Mouse (Mus musculus) hematopoietic stem cell, adult 5-6 weeks (primary cell): Measurements from ENCODE around the gene Fancc. TPM values are rescaled to one million over a fixed set of nuclear protein-coding genes. Genes with fewer than 3 reads are reported as not detected.

ENCODE experiments used
- ATAC-seq, 2 experiments: fragments of 125-278 bp in 1 of 2; replicated peaks in 1 of 2; 2 replicates each; pipeline ENCODE4 v1.8.0; 2016 to 2017; ENCODE audit warnings: inconsistent platforms in 2 of 2, mild to moderate bottlenecking in 2 of 2, moderate number of reproducible peaks in 2 of 2, low read depth in 1 of 2, moderate TSS enrichment in 1 of 2; ENCODE audit not compliant: low FRiP score in 2 of 2, poor library complexity in 2 of 2, severe bottlenecking in 2 of 2, insufficient read depth in 1 of 2, low TSS enrichment in 1 of 2
- total RNA-seq: library from RNA; stranded (forward); fragments of 172-1452, 232-1000 nt; gene quantifications from 2 replicates; pipeline ENCODE4 v1.2.3, GENCODE M21; 2017

The Fancc gene
- total RNA-seq, 1 experiment from 2014 or later: 21.0 TPM

DNA sequence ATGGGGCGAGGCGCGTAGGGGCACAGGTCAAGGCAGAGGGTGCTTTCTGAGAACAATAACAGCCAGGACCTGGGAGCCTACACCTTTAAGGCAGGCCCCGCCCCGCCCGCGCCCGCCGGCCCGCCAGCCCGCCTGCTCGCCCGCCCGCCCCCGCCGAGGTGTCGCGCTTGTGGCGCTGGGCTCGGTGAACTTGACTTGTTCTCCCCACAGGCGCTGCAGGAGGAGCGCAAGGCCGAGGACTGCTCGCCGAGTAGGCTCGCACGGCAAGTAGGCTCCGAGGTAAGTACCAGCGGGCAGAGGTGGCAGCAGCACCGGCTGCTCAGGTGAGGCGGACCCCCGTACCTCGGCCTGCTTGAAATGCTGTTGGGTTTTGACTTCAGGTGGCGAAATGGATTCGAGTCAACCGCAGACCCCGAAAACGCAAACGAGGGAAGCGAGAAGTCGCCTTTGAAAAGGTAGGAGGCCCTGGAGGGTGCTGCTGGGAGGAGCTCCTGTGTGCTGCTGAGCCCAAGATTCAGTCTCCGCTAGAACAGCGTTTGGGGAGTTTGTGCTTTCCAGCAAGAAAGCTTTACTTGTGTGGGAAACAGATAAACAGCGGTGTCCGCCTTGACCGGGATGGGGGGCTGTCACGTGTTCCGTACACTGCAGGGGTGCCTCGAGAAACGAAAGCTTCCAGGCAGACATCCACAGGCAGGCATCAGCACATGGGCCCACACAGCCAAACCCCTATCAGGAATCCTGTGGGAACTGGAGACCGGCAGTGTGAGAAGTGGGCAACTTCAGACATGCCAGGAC is 257.0 kb downstream of the Fancc start:
- ATAC-seq: peak; percentile 39 to 77

DNA sequence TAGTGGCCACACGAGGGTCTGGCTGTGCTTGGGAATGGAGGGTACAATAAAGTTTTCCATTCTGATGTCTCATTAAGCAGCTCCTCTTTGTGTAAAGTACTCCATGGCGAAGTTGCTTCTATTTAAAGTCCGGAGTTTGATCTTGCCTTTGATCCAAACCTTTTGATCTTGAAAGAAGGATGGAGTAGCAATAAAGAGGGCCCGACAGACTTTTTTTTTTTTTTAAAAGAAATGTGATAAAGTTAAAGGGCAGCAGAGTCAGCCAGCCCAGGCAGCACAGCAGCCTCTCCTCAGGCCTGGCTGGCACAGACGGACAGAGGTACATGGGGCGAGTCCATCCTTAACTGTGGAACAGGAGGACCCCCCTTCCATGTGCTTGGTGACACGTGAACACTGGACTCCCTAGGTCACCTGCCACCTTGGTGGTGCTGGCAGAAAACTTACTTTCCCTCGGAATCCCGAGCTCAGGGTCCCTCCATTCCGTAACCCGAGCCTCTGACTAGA is 257.7 kb downstream of the Fancc start:
- ATAC-seq: peak; percentile 7 to 20; a peak in 2 of 4 replicates

GRCm38 (mm10) chr13:63238045-63238444 is 259.0 kb downstream of the Fancc start:
- ATAC-seq: no peak

DNA sequence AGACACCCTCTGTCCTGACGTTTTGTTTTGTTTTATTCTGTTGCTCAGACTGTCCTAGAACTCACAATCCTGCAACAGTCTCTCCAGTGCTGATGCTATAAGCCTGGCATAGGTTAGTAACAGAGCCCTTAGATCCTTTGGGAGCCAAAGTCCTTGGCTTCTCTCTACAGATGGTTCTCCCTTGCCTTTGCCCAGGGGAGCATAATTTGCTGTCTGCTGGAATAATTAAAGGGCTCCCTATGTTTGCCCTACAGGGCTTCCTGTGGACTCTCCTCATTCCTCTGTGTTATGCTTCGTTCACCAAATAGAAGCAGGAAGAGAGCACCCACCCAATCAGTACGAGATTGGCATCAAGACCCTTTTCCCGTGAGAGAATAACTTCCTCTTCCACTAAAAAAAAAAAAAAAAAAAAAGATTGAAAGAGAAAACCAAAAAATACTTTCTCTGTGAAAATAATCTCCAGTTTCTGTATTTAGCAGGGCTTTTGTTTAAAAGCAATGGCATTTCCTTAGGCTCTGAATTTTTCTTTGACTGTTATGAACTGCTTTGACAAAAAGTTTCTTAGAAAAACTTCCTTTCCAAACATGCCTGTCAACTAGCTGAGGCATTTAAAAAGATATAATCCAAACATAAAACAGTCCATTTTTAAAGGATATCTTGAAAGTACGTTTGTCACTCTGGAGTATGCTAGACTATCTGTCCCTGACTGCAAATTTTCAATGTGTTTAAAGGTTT is 260.8 kb downstream of the Fancc start:
- ATAC-seq: no peak

- ATAC-seq: no peak
Measured at GRCm38 (mm10) chr13:63235551-63235950, 261.5 kb downstream of the Fancc start.

Other genes starting within 250 kb of the Fancc start
- gene Ptch1, start 76.3 kb upstream of the Fancc start, total RNA-seq: 10.2 and 13.2 TPM in 2 replicates